Mouse (Mus musculus) hindbrain, embryonic 14.5 days (tissue): ENCODE results near the gene Ecpas. TPM values are rescaled to one million over a fixed set of nuclear protein-coding genes. Genes with fewer than 3 reads are reported as not detected.

ENCODE experiments used
- ATAC-seq: fragments of 200-750 bp; cut with Nextera tagmentation; 2 replicates; pipeline ENCODE4 v1.8.0; 2017; ENCODE audit warnings: moderate number of reproducible peaks, mild to moderate bottlenecking, moderate TSS enrichment, moderate library complexity; ENCODE audit not compliant: low FRiP score
- DNase-seq: peaks from one replicate; pipeline ENCODE4 v3.0.0-alpha.2; 2015; ENCODE audit warnings: low spot score
- H3K27ac ChIP-seq: fragments of 300-500 bp; sonication (generic); 2 replicates; pipeline ENCODE4 v1.5.1; 2014; ENCODE audit warnings: mild to moderate bottlenecking, moderate library complexity
- H3K27me3 ChIP-seq: fragments of 300-500 bp; sonication (generic); 2 replicates; pipeline ENCODE4 v1.6.1; 2014; ENCODE audit warnings: mild to moderate bottlenecking, low read length, mixed read lengths; ENCODE audit not compliant: control insufficient read depth, insufficient read depth
- H3K36me3 ChIP-seq: fragments of 300-500 bp; sonication (generic); replicated peaks from 2 replicates; pipeline ENCODE4 v1.6.1; 2014; ENCODE audit not compliant: control insufficient read depth, insufficient read depth
- H3K4me1 ChIP-seq: fragments of 300-500 bp; sonication (generic); replicated peaks from 2 replicates; pipeline ENCODE4 v1.6.1; 2014; ENCODE audit warnings: antibody characterized with exemption, low read length, mixed read lengths; ENCODE audit not compliant: control insufficient read depth, insufficient read depth
- H3K4me2 ChIP-seq: fragments of 300-500 bp; sonication (generic); replicated peaks from 2 replicates; pipeline ENCODE4 v1.6.1; 2014; ENCODE audit warnings: mild to moderate bottlenecking, moderate library complexity
- H3K4me3 ChIP-seq: fragments of 300-500 bp; sonication (generic); replicated peaks from 2 replicates; pipeline ENCODE4 v1.5.1; 2014; ENCODE audit warnings: mild to moderate bottlenecking, low read length
- H3K9ac ChIP-seq: fragments of 300-500 bp; sonication (generic); 2 replicates; pipeline ENCODE4 v1.6.1; 2014
- H3K9me3 ChIP-seq: fragments of 300-500 bp; sonication (generic); 2 replicates; pipeline ENCODE4 v1.6.1; 2016; ENCODE audit warnings: low read length; ENCODE audit not compliant: control insufficient read depth
- WGBS: fragments of 180-500 bp; shearing (Covaris S2); extraction: QIAGEN DNeasy Blood & Tissue Kit; methylation state at CpG from one replicate; pipeline ENCODE4 v1.1.7; 2014; 5-methylcytosine and 5-hydroxymethylcytosine counted together
- polyA plus RNA-seq: library from polyadenylated mRNA; unstranded; fragments of >200 nt; fragmentation: Nextera tagmentation; extraction: Ambion mirVana; gene quantifications from 2 replicates; pipeline ENCODE4 v1.2.1, GENCODE M21; 2014

Ecpas gene
- polyA plus RNA-seq, 1 experiment from 2014 or later = 47.8 TPM

DNA sequence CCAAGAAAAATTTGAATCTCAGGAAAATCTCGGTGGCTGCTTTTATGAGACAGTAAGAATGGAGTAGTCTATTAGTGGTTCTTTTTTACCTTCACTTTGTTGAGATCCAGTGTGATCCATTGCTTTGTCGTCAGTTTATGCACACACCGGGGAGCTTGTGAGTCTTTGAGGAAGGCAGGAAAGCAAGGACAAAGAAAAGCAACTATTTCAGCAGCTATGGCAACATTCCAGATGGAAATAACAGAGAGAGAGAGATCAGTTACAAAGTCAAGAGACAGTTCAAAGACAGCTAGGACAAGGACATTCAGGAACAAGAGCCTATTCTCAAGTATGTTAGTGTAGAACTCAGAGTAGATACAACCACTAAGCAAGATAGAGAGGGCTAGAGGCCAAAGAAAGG lies 23.3 kb upstream of the Ecpas start:
- H3K9me3 ChIP-seq = no peaks in the 10 kb centered on the region
- no peak overlapping the region for H3K4me3 ChIP-seq
- DNase-seq (no peak), ATAC-seq (no peak)
- no peak overlapping the region for H3K9ac ChIP-seq
- no peaks in the 10 kb centered on the region for H3K27me3 ChIP-seq
- WGBS = 49% methylated on average over 3 of the region's 3 CpGs
- H3K4me1 ChIP-seq = no peaks in the 10 kb centered on the region
- H3K4me2 ChIP-seq = no peak overlapping the region
- no peaks in the 10 kb centered on the region for H3K36me3 ChIP-seq
- H3K27ac ChIP-seq = no peak overlapping the region

DNA sequence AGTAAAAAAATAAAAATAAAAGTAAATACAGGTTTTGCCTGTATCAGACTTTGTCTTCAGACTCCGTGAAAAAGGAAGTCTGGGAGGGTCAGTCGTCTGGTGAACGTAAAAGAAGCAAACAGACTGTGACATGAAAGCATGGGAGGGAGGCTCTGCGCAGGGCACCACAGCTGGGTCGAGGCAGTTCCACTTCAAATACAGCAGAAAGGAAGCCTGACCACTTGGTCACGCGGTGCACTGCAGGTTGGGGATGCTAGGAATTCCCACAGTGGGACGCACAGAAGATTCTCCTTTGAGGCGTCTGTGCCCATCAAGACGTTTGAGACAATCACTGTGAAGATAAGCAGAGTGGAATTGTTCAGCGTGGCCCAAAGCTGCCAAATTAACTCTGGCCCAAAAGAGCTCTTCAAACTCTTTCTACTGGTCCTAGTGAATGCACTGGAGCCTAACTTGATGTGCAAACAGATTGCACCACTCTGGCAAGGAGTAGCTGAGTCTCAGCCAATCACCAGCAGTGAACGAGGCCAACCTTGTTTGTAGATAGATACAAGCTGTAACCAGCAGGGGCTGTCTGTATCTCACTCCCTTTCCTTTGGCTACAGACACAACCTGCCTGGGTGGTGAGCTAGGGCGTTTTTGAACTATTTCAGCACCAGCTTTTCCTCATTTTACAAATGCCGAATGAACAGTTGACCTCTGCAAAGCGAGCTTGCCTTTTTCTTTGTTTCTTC lies 22.4 kb upstream of the Ecpas start:
- Histone ChIP-seq H3K36me3 (no peaks in the 10 kb centered on the region), H3K9me3 (no peaks in the 10 kb centered on the region), H3K27ac (no peak overlapping the region), H3K4me3 (no peak overlapping the region), H3K4me2 (no peak overlapping the region), H3K9ac (no peak overlapping the region), H3K4me1 (no peaks in the 10 kb centered on the region), H3K27me3 (no peaks in the 10 kb centered on the region)
- ATAC-seq (peak; percentile 82; the same call in 1 of the 2 replicates), DNase-seq (peak; percentile 64)
- 51% methylated on average over 15 of the region's 15 CpGs for WGBS

DNA sequence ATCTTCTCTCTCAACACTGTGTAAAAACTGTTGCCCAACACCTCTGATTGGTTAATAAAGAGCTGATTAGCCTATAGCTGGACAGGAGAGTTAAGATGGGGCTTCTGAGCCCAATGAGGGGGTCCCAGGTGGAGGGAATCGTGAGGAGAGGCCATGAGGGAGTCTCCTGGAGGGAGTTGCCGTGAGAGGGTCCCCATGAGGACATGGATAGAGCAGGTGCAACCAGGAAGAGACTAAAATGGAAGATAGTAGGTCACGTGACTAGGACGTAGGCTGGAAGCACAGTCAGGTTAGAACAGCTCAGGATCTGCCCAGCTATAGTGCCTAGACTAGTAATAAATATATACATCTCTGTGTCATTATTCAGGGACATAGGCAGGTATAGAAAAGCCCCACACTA lies 21.8 kb upstream of the Ecpas start:
- no peaks in the 10 kb centered on the region for H3K27me3 ChIP-seq
- no peak overlapping the region for H3K4me2 ChIP-seq
- H3K4me1 ChIP-seq = no peaks in the 10 kb centered on the region
- no peak overlapping the region for H3K27ac ChIP-seq
- DNase-seq (no peak), ATAC-seq (no peak)
- H3K9me3 ChIP-seq = no peaks in the 10 kb centered on the region
- no peak overlapping the region for H3K4me3 ChIP-seq
- no peaks in the 10 kb centered on the region for H3K36me3 ChIP-seq
- H3K9ac ChIP-seq = no peak overlapping the region
- 89% methylated on average over 4 of the region's 4 CpGs for WGBS

DNA sequence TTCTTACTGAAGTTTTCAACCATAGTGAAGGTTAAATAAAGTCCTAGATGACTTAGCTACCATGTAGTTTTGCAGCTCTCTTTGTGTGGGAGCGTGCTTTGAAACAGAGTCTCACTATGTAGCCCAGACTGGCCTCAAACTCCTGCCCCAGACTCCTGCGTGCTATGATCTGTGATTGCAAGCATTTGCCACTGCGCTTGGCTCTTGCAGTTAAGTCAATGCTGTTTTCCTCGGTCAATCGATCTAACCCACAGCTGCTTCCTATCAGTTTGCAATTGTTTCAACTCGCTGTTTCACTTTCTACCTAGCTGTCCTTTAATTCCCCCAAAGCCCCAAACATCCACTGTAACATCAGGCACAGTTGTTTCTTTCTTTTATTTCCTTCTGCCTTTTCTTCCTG lies 20.0 kb upstream of the Ecpas start:
- no peak for DNase-seq
- Histone ChIP-seq H3K9me3 (no peaks in the 10 kb centered on the region), H3K36me3 (no peaks in the 10 kb centered on the region), H3K4me2 (no peak overlapping the region), H3K4me1 (no peaks in the 10 kb centered on the region), H3K4me3 (no peak overlapping the region), H3K9ac (no peak overlapping the region), H3K27ac (no peak overlapping the region), H3K27me3 (no peaks in the 10 kb centered on the region)
- no peak for ATAC-seq
- 89% methylated on average over 6 of the region's 6 CpGs for WGBS

DNA sequence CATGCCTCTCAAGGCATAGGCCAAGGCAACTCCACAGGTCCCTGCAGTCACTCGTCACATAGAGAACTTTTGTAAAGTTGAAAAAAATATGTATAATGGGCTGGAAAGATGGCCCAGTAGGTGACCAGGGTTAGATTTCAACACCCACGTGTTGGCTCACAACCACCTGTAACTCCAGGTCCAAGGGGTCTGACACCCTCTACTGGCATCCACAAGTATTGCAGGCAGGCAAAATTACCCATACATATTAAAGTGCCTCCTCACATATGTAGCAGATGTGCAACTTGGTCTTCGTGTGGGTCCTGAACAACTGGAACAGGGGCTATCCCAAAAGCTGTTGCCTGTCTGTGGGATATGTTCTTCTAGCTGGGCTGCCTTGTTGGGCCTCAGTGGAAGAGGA lies 15.1 kb upstream of the Ecpas start:
- DNase-seq (no peak), ATAC-seq (no peak)
- Histone ChIP-seq H3K36me3 (no peaks in the 10 kb centered on the region), H3K4me2 (no peak overlapping the region), H3K4me1 (no peaks in the 10 kb centered on the region), H3K27me3 (no peaks in the 10 kb centered on the region), H3K9me3 (peaks cover 14% of the 10 kb centered on the region), H3K9ac (no peak overlapping the region), H3K27ac (no peak overlapping the region), H3K4me3 (no peak overlapping the region)
- 69% methylated on average over 3 of the region's 3 CpGs for WGBS

DNA sequence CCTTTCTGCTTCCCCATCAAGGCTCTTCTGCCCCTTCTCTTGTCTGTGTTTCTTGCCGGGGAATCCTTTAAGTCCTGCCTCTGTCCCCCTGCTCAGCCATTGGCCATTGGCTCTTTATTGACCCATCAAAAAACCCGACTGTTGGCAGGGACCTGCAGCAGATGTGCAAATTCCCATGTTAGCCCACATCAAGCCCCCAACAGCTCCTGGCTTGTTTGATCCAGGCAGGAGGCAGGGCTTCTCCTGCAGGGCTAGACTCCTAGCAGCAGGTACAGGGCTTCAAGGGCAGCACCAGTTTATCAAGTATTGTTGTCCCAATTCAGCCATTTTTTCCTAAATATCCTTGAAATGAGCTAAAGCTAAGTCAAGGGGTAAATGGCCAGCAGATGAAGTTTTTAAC lies 13.6 kb upstream of the Ecpas start:
- H3K9me3 ChIP-seq = peaks cover 14% of the 10 kb centered on the region
- no peak overlapping the region for H3K27ac ChIP-seq
- H3K4me1 ChIP-seq = no peaks in the 10 kb centered on the region
- H3K9ac ChIP-seq = no peak overlapping the region
- H3K4me2 ChIP-seq = no peak overlapping the region
- H3K27me3 ChIP-seq = no peaks in the 10 kb centered on the region
- no peak for ATAC-seq
- 27% methylated on average over 2 of the region's 2 CpGs for WGBS
- no peak for DNase-seq
- no peak overlapping the region for H3K4me3 ChIP-seq
- no peaks in the 10 kb centered on the region for H3K36me3 ChIP-seq

DNA sequence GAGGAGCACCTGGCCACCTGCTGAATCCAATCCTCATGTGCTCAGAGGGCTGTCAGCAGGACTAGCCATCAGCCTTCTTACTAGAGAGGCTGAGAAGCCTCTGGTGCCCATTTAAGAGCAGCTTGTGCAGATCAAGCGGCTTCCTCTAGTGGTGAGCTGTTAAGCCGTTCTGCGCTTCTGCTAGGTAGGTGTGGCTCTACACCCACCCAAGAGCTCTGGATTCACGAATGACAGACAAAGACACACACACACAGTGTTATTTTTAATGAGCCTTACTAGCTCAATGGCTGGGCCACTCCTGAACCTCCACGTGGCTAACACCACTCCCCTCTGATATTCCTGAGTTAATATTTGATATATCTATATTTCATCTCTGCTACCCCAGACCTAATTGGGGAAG lies 13.1 kb upstream of the Ecpas start:
- peaks cover 14% of the 10 kb centered on the region for H3K9me3 ChIP-seq
- 58% methylated on average over 5 of the region's 5 CpGs for WGBS

DNA sequence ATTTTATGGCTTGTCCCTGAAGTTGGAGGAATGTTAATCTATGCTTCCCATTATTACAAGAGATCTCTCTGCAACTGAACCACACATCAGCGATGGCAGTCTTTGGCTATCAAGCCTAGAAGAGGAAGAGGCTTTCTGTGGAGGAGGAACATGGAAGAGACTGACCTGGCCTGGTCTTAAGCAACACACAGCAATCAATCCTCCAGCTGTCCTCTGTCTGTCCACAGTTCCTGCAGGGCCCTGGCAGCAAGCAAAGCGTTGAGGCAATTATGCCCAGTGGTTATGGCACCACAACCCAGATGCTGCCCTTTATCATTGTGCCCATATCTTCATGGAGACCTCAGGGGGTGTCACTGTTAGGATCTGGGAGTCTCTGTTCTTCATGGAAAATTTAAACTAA lies 11.4 kb upstream of the Ecpas start:
- no peak overlapping the region for H3K4me2 ChIP-seq
- ATAC-seq = no peak
- WGBS = 85% methylated on average over 2 of the region's 2 CpGs

More for the DNA sequence above, 13.1 kb upstream of the Ecpas start:
- Histone ChIP-seq H3K4me3 (no peak overlapping the region), H3K27ac (no peak overlapping the region), H3K4me1 (no peaks in the 10 kb centered on the region), H3K27me3 (no peaks in the 10 kb centered on the region), H3K9ac (no peak overlapping the region), H3K36me3 (no peaks in the 10 kb centered on the region), H3K4me2 (no peak overlapping the region)
- ATAC-seq (no peak), DNase-seq (no peak)

DNA sequence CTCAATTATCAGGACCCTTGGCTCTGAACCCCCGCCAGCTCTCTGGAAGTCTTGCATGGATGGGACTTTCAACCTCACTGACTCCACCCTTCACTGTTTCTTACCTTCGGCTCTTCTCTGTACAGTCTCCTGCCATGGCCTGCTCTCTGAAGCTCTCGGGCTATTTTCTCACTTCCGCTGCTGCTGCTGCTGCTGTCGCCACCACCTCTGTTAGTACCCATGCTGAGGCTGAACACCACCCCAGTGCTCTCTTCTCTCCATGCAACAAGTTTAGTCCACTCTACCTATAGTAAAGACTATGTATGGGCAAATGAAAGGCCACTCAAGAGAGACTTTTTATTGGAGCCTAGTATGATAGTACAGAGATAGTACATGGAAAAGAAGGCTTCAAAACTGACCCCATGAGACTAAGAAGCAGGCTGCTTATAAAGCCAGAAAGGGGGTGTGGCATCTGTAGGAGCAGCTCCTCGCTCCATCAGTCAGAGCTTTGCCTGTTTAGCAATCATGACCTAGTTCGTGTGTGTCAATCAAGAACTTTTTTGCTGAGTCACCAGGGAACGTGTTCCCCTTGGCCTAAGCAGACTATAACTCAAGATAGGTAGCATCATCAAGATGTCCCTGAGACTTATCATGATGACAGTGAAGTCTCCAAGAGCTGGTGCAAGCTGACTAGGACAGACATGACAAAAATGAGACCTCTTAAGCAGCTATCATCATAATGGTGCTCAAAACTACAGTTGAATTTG lies 2.7 kb upstream of the Ecpas start:
- no peak overlapping the region for H3K9ac ChIP-seq
- no peak overlapping the region for H3K27ac ChIP-seq
- WGBS = 78% methylated on average over 8 of the region's 8 CpGs
- H3K27me3 ChIP-seq = no peaks in the 10 kb centered on the region
- H3K36me3 ChIP-seq = no peaks in the 10 kb centered on the region
- peaks cover 11% of the 10 kb centered on the region for H3K4me1 ChIP-seq
- H3K9me3 ChIP-seq = no peaks in the 10 kb centered on the region
- no peak for DNase-seq
- H3K4me3 ChIP-seq = no peak overlapping the region
- H3K4me2 ChIP-seq = no peak overlapping the region
- no peak for ATAC-seq

More for the DNA sequence above, 11.4 kb upstream of the Ecpas start:
- Histone ChIP-seq H3K9ac (no peak overlapping the region), H3K27ac (no peak overlapping the region), H3K4me1 (no peaks in the 10 kb centered on the region), H3K27me3 (no peaks in the 10 kb centered on the region), H3K36me3 (no peaks in the 10 kb centered on the region), H3K4me3 (no peak overlapping the region), H3K9me3 (peaks cover 14% of the 10 kb centered on the region)
- DNase-seq = no peak
